Mouse (Mus musculus) G1E (cell line): ENCODE data around the gene Rcc1.

Source experiments
- CTCF ChIP-seq: IDR thresholded peaks from 2 replicates; pipeline ENCODE4 v1.5.1; 2012; ENCODE audit warnings: low read depth, low read length, inconsistent platforms, mixed read lengths
- GATA1 ChIP-seq: IDR thresholded peaks from 2 replicates; pipeline ENCODE4 v1.6.1; 2012; ENCODE audit warnings: borderline replicate concordance, low read length, inconsistent platforms, mixed read lengths
- GATA2 ChIP-seq: IDR thresholded peaks from 2 replicates; pipeline ENCODE4 v1.6.1; 2012; ENCODE audit warnings: low read depth, low read length, inconsistent platforms, borderline replicate concordance
- POLR2AphosphoS5 ChIP-seq: IDR thresholded peaks from 2 replicates; pipeline ENCODE4 v1.6.1; 2012; ENCODE audit warnings: low read depth, low read length, inconsistent platforms; ENCODE audit not compliant: insufficient replicate concordance
- TAL1 ChIP-seq: conservative IDR thresholded peaks from 2 replicates; pipeline ENCODE4 v1.6.1; 2012; ENCODE audit warnings: low read depth, low read length, inconsistent platforms, mixed read lengths

DNA sequence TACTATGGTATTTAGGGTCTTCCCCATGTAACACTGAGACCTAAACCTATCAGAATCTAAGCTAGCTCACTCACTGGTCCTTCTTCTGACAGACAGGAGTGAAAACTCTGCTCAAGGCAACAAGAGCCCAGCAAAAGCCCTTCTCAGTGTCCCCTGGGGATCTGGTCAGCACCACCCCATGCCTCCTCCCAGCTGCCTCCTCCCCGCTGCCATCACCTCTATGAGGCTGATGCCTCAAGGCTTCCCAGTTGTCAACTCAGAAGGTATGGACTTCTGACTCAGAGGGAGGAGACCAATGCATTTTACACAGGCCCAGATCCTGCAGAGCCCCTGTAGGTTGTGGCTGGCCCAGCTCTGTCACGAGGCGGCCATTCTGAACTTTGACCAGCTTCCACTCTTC, 12.0 kb downstream of the Rcc1 start:
- no peak for TF ChIP-seq CTCF
- TF ChIP-seq GATA2: no peak
- TF ChIP-seq TAL1: no peak
- no peak for TF ChIP-seq GATA1
- no peak for TF ChIP-seq POLR2AphosphoS5
